Mouse (Mus musculus): Measurements from ENCODE around the gene Gm7361. TPM values are rescaled to one million over a fixed set of nuclear protein-coding genes. Genes with fewer than 3 reads are reported as not detected.
"Not testable (repeated sequence)": the region's sequence is repeated elsewhere in the genome, so short reads cannot be mapped to it uniquely, and the experiment has no call there.

Gene Gm7361
- total RNA-seq (2021) (under 1 TPM; 0.21 to 0.23 TPM), polyA plus RNA-seq (2012; rRNA removed) (0.09 and 0.10 TPM in 2 replicates)
- long read RNA-seq: 0 reads

GRCm38 (mm10) chr5:26257391-26257790 lies at the start of gene Gm7361:
Gene Gm7361, plus strand, starts transcription at chr5:26257691.
- DNase-seq: not testable (repeated sequence)

DNA sequence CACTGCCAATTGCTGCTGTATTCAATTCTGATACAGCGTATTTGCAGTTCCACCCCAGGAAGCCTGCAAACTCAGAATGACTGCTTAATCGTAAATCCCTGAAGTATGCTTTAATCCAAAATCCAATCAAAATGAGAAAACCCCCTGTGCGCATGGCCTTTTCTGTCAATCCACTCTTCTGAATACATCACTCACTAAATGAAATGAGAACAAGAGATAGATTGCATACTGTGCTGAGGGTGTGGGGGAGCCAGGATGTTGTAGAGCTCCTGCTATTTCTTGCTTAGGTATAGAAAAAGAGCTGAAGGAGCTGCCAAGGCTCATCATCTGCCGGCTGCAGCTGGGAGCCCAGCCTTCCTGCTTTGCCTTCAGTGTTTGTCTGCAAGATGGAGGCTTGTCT lies 46.5 kb upstream of the Gm7361 start:
- DNase-seq: no peak

DNA sequence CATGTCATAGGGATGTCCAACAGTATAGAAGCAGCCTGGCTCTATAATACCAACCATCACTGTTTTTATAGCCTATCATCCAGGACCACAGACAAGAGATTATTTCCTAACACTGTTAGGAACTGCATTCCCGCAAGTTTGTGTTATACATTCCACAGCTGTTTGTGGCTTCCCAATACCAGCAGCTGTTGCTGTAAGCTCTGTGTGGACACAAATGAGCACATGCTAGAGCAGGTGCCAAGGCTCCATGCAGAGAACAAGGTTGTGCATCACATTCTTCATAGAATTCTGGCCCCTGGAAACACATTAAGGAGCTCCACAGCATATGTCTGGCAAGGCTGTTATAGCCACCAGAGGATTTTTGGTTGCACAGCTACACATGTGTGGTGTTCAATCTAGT lies 35.4 kb upstream of the Gm7361 start:
- DNase-seq: no peak

GRCm38 (mm10) chr5:26266656-26267055 lies 9.2 kb downstream of the Gm7361 start:
- DNase-seq: peak; percentile 18

DNA sequence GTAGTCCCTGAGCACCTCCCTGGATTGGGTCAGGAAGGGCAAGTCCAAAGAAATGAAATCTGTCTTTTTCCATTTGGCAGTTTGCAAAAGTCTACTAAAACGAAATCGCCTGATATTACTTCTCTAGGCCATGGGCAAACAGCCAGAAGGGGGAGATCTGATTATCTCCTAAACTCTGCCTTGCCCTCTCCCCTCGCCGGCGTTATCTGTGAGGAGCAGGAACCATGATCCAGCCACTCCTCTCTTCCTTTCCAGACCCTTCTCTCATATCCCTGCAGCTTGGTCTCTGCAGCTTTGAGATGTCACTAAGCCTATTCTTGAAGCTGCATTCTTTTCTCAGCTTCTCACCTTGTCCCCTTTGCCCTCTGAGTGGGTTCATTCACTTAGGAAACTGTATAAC lies 22.9 kb downstream of the Gm7361 start:
- DNase-seq: no peak

DNA sequence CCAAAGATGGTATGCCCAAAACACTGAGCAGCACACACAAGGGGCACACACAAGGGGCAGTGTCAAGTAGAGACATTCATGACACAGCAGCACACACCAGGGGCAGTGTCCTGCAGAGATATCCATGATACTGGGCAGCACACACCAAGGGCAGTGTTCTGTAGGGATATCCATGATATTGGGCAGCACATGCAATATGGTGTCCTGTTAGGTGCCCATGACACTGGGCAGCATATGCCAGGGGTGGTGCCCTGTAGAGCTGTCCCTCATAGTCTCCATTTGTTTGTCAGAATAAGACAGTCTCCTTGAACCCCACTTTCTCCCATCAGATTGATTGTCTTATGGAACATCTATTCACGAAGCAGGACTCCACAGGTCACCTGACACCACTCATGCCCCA lies 24.2 kb downstream of the Gm7361 start:
- no peak for DNase-seq

GRCm38 (mm10) chr5:26282282-26282681 lies 24.8 kb downstream of the Gm7361 start:
- DNase-seq: peak; percentile 56

- DNase-seq: no peak
These were observed 25.9 kb downstream of the Gm7361 start for GRCm38 (mm10) chr5:26283399-26283798.

- DNase-seq: no peak
These were observed 34.1 kb downstream of the Gm7361 start for GRCm38 (mm10) chr5:26291621-26292020.

DNA sequence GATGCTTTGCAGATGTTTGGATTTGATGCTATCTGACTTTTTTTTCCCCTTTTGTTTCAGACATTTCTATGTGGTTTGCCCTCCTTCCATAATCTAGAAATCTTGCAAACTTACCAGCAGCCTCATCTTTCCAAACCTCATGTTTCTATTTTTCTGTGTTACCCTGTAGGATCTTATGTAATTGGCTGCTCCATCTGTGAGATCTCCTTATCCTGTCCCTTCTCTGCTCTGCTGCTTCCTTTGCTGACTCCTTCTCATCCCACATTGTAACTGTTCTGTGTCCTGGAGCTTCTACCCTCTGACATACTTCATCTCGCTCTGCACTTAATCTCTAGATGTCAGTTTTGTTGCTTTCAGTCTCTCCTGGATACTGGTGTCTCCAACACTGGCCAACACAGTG lies 35.8 kb downstream of the Gm7361 start:
- DNase-seq: no peak

Other genes with a start within 250 kb of the Gm7361 start
- gene Gm5862, start 234.8 kb upstream of the Gm7361 start, total RNA-seq (2021): not detected
- not detected in 2 replicates for gene Gm5862, start 234.8 kb upstream of the Gm7361 start, polyA plus RNA-seq (2012; rRNA removed)
- gene Speer4a, start 218.1 kb upstream of the Gm7361 start, total RNA-seq (2021): not detected
- gene Speer4a, start 218.1 kb upstream of the Gm7361 start, polyA plus RNA-seq (2012; rRNA removed): not detected in 2 replicates
- gene Gm7347, start 199.1 kb upstream of the Gm7361 start, total RNA-seq (2021): not detected
- gene Gm7347, start 199.1 kb upstream of the Gm7361 start, polyA plus RNA-seq (2012; rRNA removed): not detected in 2 replicates
- not detected for gene Gm10471, start 168.4 kb upstream of the Gm7361 start, total RNA-seq (2021)
- gene Gm10471, start 168.4 kb upstream of the Gm7361 start, polyA plus RNA-seq (2012; rRNA removed): not detected in 2 replicates
- not detected for gene 5031410I06Rik, start 152.3 kb upstream of the Gm7361 start, total RNA-seq (2021)
- not detected in 2 replicates for gene 5031410I06Rik, start 152.3 kb upstream of the Gm7361 start, polyA plus RNA-seq (2012; rRNA removed)
- gene Gm10220, start 136.3 kb upstream of the Gm7361 start, total RNA-seq (2021): not detected
- gene Gm10220, start 136.3 kb upstream of the Gm7361 start, polyA plus RNA-seq (2012; rRNA removed): not detected in 2 replicates

Data from adrenal gland, adult 2 months (tissue).